Mouse (Mus musculus) retina, adult 2 months (tissue): ENCODE data around the gene Cfdp1.

Experiments used
- DNase-seq: peaks from one replicate; pipeline ENCODE4 v3.0.0-alpha.2; 2012; ENCODE audit warnings: low read depth, low spot score

Cfdp1 gene

DNA sequence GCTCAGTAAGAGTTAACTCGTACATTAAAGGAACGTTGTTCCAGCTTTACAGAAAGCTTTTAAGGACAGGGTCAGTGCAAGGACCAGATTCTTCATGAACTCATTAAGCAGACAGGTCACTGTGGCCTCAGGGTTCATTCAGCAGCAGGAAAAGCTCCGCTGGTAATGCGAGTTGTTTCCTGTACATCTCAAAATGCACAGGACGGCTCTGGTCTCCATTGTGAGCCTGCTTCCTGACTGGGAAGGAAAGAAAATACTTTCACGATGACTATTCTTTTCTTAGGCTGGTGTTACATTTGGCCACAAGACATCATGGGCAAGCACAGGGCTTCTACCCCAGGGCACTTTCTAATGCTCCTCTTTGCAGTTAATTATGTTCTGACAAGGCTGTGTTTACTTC, 52.6 kb downstream of the Cfdp1 start:
- no peak for DNase-seq

DNA sequence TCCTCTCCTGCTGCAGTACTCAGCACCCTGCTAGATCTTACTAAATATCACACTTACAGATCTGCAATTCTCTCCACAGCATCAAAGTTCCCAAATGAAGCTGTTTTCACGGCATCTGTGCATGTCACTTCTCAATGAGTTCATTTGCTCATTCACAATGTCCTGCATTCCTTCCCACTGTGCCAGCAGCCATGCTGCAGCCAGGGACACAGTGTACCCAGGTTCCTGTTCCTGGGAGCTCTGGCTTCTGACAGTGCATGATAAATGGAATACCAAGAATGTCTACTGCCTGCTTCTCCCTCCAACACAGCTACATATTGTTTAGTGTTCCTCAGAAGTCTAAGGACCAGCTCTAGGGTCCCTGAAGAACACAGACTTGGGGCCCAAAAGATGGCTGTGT, 57.6 kb downstream of the Cfdp1 start:
- no peak for DNase-seq

DNA sequence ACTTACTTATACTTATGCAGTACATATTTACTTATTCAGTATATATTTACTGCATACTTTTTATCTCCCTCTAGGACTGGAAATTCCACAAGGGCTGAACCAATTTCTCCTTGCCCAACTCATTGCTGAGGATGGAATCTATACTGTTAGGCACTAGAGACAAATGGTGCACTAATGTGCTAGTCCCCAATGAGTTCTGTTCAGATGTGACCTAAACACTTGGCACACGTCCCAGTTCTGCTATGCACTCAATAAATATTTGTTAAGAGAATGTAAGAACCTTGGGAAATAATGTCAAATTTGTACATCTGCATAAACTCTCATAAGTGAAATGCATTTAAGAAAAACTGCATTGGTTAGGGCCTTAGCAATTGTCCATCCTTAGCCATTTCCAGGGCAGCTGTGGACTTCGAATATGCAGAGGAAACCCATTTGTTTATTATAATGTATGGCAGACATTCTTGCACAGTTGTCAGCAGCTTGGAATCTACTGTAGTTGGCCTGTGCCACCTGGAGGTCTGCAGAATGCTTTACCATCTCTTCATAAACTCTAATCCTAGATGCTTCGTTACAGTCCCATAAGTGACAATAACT, 60.7 kb downstream of the Cfdp1 start:
- no peak for DNase-seq

GRCm38 (mm10) chr8:111789639-111790038, 64.5 kb downstream of the Cfdp1 start:
- no peak for DNase-seq

DNA sequence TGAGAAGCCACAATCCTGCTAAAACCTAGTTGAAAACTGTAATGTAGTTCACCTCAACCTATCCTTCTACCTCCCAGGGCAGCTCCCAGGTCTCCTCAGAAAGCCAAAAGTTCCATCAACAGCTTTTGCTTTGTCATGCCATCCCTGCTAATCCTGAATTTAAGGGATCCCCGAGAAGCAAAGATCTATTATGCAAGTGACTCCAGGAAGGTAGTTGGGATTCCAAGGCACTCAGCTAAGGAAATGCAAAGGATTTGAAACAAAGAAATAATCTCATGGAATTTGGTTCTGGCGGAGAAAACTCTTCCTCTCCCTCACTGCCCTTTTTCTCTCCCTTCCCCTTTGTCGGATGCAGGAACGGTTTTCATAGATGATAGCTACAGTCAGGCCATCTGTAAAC, 64.9 kb downstream of the Cfdp1 start:
- DNase-seq, result no peak

DNA sequence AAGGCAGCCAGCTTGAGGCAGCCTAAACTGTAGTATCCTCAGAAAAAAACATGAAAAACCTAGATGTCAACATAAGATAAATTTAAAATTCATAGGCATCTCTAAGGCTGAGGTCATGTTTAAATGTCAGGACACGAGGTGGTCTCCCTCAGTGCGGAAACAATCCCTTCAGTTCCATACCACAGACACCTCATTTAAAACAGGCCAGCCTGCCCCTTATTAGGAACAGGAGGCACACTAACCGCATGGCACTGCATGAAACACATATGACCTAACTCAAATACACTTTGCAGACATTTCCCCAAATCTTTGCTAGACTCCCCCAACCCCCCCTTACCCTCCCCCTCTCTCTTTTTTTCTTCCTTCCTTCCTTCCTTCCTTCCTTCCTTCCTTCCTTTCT, 65.6 kb downstream of the Cfdp1 start:
- no peak for DNase-seq

GRCm38 (mm10) chr8:111788085-111788484, 66.0 kb downstream of the Cfdp1 start:
- no peak for DNase-seq

GRCm38 (mm10) chr8:111787683-111788082, 66.4 kb downstream of the Cfdp1 start:
- no peak for DNase-seq

DNA sequence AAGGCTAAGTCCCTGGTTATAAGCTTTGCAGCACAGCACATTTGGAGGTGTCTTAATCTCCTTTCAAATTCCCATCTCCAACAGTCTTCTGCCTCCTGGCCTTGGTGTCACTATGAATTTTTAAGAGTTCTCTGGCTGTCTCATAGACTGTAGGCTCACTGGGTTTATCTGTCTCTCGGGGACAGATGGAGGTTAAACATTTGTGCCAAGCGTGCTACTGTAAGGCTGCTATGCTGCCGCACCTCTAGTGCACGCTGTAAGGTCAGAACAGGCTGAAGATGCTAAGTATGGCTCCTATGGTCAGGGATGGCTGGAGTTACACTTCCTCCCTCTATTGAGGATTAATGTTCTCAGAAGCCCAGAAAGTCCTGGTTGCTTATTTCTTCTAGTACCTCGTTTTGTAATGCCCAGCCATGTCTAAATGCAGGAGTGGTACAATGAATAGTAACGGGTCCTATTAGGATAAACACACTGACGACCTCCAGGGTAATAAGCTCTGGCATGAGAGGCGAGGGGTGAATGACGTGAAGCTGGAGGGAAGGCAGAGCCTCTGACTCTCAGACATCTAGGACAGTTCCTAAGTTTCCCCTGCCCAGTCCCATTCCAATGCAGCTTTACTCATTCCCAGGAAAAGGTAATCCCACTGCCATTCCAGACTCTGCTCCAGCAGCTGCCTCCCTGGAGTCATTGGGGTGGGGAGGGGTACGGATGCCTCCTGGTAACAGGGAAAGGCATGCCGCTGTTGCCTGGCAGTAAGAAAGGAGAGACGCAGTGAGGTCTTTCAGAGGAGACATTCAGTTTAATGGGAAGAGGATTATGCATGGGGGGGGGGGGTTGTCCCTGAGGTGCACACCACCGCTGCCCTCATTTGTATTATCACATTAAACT, 67.1 kb downstream of the Cfdp1 start:
- peak; percentile 50 for DNase-seq

GRCm38 (mm10) chr8:111786116-111786515, 68.0 kb downstream of the Cfdp1 start:
- DNase-seq, result no peak

GRCm38 (mm10) chr8:111782671-111783394, 71.3 kb downstream of the Cfdp1 start:
- no peak for DNase-seq

GRCm38 (mm10) chr8:111782161-111782560, 71.9 kb downstream of the Cfdp1 start:
- no peak for DNase-seq

DNA sequence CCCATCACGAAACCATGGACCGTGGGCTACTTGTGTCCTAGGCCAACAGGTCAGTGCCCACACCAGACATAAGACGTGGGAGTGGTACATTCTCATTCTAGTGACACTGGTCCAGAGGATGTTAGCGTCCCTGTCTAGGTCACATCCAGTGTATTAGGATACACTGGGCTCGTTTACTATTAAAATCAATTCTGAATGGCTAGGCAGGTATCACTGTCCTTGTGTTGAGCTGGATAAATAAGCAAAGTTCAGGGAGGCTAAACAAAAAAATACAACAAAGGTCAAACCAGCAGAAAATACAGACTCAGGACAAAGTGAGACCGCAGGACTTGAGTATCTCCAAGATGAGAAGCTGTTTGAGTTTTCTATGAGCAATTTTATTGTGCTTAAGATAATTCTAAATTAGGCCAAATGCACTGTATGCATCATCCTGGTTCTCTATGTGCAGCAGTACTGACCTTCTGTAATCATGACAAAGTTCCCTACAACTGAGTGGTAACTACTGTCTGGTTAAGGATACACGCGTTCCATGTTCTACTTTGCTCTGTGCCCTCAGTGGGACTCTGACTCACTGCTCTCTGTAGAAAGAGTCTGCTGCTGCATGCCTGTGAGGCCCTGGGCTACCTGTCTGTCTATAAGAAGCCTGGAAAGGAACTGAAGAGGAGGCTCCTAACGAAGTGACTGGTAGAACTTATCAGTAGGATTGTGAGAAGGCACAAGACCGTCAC, 73.2 kb downstream of the Cfdp1 start:
- DNase-seq, result no peak

- no peak for DNase-seq
These were observed 74.4 kb downstream of the Cfdp1 start for GRCm38 (mm10) chr8:111779690-111780089.

- no peak for DNase-seq
These were observed 75.3 kb downstream of the Cfdp1 start for GRCm38 (mm10) chr8:111778801-111779200.

DNA sequence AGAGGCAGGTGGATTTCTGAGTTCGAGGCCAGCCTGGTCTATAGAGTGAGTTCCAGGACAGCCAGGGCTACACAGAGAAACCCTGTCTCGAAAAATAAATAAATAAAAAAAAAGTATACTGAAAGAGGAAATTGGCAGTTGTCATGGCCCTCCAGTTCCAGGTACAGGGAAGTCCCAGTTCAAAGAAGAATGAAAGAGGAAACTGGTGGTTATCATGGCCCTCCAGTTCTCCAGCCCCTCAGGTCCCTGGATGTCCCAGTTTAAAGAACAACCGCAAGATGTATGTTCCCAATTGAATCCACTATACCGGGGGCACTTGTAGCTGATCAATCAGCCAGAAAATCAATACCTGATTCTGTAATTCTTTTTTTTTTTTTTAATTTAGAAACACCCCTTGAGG, 77.6 kb downstream of the Cfdp1 start:
- DNase-seq, result no peak

DNA sequence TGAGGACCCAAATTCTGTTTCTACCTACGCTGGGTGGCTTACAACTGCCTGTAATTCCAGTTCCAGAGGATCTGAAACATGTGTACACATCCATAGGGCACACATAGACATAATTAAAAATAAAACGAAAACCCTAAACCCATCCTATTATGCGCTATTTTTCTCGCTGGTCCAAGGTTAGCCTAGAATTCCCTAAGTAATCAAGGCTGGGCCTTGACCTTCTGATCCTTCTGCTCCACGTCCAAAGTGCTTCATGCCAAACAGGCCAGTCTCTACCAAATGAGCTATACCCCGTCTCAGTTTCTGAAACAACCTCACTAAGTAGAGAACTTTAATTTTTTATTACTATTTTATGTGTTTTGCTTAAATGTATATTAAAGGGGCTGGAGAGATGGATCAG, 78.3 kb downstream of the Cfdp1 start:
- DNase-seq, result no peak

DNA sequence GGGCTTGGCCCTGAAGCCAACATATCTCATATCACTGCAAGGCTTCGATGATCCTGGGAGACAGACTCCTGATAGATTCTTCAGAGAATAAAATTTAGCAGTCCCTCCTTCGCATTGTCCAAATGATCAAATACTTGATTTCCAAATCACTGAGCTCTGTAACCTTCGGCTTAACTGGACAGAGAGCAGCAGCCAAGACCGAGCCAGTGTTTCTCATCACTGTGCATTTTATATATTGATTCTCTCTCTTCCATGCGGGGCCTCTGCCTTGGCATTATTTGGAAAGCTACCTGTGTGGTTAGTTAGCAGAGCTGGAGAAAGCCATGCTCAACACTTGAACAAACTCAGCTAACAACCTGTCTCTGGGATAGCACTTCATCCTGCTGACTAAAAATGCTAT, 80.6 kb downstream of the Cfdp1 start:
- no peak for DNase-seq

- no peak for DNase-seq
These were observed 81.0 kb downstream of the Cfdp1 start for GRCm38 (mm10) chr8:111773057-111773456.

GRCm38 (mm10) chr8:111772083-111772482, 82.0 kb downstream of the Cfdp1 start:
- DNase-seq, result no peak

- DNase-seq, result no peak
These were observed 82.5 kb downstream of the Cfdp1 start for GRCm38 (mm10) chr8:111771625-111772020.
